Mouse (Mus musculus) ES-Bruce4 (cell line): Measurements from ENCODE around the gene Stat1.

Experiments used
- CTCF ChIP-seq: IDR thresholded peaks from one replicate; pipeline ENCODE4 v1.8.1; 2011; ENCODE audit warnings: low read depth, low read length
- EP300 ChIP-seq: IDR thresholded peaks from 2 replicates; pipeline ENCODE4 v1.6.1; 2011; ENCODE audit warnings: low read depth, low read length; ENCODE audit not compliant: insufficient read depth
- POLR2A ChIP-seq: IDR thresholded peaks from one replicate; pipeline ENCODE4 v1.8.1; 2011; ENCODE audit warnings: low read length; ENCODE audit not compliant: insufficient read depth

- TF ChIP-seq POLR2A, result no peak
- TF ChIP-seq EP300, result no peak
- no peak for TF ChIP-seq CTCF
These were observed 32.1 kb upstream of the Stat1 start for GRCm38 (mm10) chr1:52087128-52087527.
